Mouse (Mus musculus) CD4-positive, CD25-positive, alpha-beta regulatory T cell, adult 4 months (primary cell): Measurements from ENCODE around the gene Ttc21b. TPM values are rescaled to one million over a fixed set of nuclear protein-coding genes. Genes with fewer than 3 reads are reported as not detected.

Experiments
- ATAC-seq: one replicate; pipeline ENCODE4 v1.8.0; 2017
- polyA plus RNA-seq, 2 experiments: library from polyadenylated mRNA; unstranded; fragments of 100-300 nt; shearing (Covaris generic); gene quantifications; one replicate each; pipeline ENCODE4 v1.2.1; 2017

Ttc21b gene
- polyA plus RNA-seq, 2 experiments from 2014 or later = 4.3 to 4.5 TPM

DNA sequence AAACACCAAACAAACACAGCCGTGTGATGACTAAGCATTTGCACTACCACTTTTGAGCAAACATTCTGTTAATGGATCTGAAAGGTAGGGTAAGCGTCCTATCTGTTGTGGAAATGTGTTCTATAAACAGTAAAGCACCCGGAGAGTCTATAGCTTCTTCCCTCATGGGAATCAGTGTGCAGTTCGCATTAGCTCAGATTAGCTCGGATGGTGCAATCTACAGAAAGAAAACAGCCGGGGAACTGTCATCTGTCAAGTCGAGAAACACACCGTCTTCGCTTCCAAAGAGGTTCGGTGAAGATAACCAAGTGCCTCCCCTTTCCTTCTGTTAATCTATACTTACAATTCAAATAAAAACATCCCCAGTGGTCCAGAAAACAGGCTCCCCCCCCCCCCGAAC lies 85.7 kb downstream of the Ttc21b start:
- ATAC-seq = no peak

DNA sequence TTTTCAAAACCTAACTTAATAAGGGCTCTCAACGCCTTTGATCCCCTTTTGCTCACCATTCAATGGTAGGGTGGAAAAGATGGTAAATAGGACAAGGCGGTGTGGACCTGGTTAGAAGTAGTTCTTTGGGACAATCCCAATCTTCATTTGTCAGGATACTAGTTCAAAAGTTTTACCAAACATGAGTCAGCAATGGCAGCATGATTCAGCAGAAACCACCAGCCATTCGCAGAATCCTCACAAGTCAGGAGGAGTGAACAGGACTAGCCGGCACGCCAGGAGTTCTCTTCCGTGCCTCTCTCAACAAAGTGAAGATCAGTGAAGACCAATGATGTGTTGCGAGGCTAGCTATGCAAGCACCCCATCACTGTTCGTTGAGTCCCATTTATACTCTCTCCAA lies 91.4 kb downstream of the Ttc21b start:
- ATAC-seq = no peak

DNA sequence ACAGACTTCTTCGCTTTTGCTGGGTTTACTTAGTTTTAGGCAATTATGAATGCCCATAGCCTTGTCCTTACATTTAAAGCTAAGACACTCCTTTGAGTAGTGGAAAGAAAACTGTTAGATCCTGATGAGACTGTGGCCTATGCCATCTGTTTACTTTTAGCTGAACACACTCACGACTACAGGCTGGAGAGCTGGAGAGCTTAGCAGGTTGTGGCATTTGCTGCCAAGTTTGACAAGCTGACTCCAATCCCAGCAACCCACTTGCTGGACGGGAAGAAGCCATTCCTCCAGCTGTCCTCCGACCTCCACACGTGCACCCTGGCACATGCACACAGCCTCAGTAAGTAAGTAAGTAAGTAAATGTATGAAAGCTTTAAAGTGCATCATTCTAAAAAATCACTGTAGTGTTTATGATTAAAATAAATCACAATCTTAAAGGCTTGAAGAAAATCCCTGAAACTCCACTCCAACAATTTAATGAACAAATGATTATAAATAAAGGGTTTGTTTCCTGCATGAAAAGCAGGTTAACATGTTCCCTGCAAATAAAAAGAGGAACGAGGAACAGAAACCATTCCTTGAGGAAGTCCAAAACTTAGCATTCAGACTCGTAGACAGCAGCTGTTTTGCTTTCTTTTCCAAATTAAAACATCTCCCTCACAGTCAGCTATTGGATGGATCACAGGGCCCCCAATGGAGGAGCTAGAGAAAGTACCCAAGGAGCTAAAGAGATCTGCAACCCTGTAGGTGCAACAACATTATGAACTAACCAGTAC lies 98.1 kb downstream of the Ttc21b start:
- ATAC-seq = no peak

DNA sequence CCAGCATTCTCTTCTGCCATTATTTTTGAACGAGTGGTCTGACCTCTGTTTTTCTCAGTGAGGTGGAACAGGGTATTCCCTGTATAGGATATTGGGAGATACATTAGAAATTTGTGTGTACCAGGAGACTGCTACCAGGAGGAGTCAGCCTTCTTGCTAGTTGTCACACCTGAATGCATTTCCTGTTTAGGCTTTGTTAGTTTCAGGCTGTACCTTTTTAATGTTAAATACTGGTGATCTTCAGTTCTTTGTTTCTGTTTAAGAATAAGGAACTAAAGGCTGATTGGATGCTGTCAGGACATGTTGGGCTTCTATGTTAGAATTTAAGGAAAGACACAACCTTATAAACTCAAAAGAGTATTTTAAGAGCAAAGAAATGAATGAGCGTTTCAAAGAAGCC lies 105.0 kb downstream of the Ttc21b start:
- ATAC-seq = no peak

DNA sequence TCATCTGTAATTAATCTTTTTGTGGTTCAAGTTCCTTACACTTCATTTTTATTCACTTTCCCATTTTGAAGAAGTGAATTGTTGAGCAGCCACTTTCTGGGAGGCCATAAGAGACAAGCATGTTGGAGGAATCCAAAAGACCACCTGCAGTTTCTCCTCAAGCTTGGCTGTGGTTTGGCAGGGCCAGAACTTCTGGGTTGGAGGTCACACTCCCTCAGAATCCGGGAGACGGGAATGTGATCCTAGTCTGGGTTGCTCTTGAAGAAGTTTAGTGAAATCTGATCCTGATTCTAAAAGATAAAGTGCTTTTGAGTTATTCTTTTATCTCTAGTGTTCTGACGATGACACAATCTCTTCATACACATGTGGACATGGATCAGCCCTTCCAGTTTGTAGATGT lies 105.9 kb downstream of the Ttc21b start:
- no peak for ATAC-seq

DNA sequence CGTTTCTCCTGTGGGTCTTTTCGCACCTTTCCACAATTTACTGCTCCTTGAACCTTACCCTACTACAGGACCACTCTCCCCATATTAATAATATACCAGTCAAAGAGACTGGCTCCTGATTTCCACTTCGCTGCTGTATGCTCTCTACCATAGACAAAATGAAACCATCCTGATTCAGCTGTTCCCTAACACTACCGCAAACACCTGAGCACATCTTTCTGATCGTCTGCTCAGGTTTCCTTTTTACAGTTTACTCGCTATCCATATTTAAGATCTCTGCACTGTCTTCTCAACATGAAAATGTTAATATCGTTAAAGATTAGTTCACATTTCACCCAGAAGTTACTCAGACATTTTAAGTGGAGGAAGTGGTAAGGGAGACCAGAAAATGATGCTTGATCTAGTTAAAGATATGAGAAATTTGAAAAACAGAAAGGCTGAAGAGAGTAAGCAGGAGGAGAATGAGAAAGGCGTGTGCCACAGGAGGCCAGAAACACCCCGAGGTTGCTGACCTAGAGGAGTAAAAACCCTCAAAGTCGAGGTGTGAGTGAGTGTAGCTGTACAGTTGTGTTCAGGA lies 107.7 kb downstream of the Ttc21b start:
- peak; percentile 66 for ATAC-seq

DNA sequence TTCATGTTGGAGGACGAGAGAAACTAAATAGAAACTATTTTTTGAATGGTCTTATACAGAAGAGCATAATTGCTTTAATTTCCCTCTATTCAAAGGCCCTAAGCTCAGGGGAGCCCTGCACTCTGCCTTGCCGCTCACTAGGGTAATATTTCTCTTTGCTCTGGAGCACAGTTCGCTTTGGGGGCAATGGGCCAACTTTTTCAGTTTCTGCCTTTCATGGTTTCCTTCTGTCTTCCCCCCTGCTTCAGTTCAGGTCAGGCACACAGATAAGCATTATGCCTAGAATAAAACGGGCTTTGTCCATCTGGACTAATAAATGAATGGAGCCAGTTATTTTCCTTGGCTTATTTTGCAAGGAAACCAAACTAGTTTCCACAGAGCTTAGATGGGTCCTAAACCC lies 109.9 kb downstream of the Ttc21b start:
- no peak for ATAC-seq

DNA sequence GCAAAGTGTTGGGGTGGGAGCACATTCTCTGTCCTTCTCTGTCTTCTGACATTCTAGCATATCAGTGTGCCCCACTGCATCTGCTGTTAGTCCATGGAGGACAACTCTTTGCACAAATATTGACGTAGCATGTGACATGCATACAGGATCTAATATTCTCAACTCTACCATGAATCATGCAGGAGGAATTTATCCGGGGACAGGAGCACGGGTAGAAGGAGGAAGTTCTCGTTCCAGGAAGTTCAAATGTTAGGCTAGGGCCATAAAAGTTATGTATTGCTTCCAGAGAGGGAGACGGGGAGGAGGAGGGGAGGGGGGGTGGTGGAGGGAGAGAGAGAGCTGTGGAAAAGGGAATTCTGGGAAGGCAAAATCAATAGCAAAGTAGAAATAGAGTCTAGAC lies 111.6 kb downstream of the Ttc21b start:
- ATAC-seq = no peak

DNA sequence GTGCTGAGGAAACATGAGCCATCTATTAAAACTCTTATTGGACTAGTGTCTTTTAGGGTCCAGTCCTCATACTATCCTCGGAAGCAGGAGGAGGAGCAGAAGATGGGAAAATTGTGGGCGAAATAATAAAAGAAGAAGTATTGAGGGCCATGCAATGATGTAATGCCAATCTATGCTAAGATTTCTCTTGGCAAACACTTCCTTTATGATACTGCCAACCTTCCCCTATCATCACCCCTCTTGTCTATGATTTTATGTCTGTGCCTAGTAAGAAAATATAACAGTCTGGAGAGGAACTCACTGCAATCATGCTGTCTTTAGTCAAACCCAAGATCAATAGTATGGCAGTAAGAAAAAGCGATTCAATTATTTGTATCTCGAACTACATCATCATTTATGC lies 113.1 kb downstream of the Ttc21b start:
- ATAC-seq = no peak

DNA sequence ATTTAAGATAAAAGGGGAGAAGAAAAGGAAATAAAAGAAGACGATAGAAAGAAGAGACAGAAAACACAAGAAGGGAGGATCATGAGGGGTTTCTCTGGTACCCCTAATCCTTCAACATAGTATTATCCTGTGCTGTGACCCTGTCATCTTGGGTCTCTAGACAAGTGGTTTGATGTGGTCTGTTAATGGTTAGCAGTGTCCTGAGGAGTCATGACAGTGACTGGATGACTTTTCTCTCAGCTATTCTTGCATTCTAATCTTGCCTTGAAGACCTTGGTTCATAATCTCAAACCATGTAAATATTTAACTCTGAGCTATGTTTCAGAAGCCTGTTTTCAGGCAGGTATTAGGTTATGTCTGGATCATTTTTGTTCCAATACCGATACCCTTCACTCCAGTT lies 113.7 kb downstream of the Ttc21b start:
- ATAC-seq = no peak

DNA sequence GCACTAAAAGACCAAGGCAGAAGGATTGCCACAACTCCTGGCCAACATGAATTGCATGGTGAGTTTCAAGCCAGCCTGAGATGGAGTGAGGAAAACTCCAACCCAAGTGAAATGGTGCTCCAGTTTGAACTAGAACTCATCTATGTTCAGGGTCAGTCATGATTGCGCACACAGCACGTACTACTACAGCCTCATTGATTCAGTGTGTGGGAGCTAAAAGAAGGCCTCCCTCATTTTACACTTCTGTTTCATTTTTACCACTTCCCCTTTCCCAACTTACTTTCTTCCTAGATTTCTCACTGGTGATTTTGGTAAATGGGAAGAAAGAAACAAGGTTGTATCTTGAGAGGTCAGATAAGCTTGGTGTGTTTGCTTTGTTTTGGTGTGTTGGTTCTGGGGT lies 114.1 kb downstream of the Ttc21b start:
- no peak for ATAC-seq

DNA sequence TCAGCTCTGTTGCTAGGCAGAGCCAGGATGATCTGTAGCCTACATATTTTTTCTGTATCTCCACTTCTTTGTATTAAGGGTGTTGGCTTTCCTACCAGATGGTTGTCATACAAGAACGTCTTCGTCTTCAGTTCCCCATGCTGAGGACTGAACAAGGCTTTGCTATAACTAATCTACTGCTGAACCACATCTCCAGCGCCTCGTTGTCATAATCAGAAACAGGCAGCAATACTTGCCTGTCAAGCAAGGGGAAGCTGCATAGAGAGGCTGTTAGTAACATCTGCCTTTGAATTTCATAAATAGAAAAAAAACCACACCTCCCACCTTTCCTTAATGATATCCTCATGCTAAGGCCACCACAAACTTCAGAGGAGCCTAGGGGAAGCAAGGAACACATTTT lies 116.2 kb downstream of the Ttc21b start:
- no peak for ATAC-seq

Other genes starting within 250 kb of the Ttc21b start
- under 1 TPM in 1 of 2 experiments, not detected in 1; 0.42 TPM for gene Galnt3, start 131.6 kb downstream of the Ttc21b start, polyA plus RNA-seq
- gene Scn1a, start 184.2 kb upstream of the Ttc21b start, polyA plus RNA-seq = under 1 TPM; 0.15 to 0.32 TPM